Mouse (Mus musculus) midbrain, embryonic 10.5 days (tissue): ENCODE results near the gene Tmem235. TPM values are rescaled to one million over a fixed set of nuclear protein-coding genes. Genes with fewer than 3 reads are reported as not detected.

Experiments used
- DNase-seq: peaks from one replicate; pipeline ENCODE4 v3.0.0-alpha.2; 2017; ENCODE audit warnings: low spot score
- H3K27ac ChIP-seq: fragments of 300-500 bp; sonication (generic); replicated peaks from 2 replicates; pipeline ENCODE4 v1.5.1; 2016; ENCODE audit warnings: mild to moderate bottlenecking
- H3K27me3 ChIP-seq: fragments of 300-500 bp; sonication (generic); 2 replicates; pipeline ENCODE4 v1.6.1; 2016; ENCODE audit warnings: low read depth, mild to moderate bottlenecking; ENCODE audit not compliant: poor library complexity, severe bottlenecking
- H3K36me3 ChIP-seq: fragments of 300-500 bp; sonication (generic); 2 replicates; pipeline ENCODE4 v1.6.1; 2016; ENCODE audit warnings: mild to moderate bottlenecking, moderate library complexity
- H3K4me1 ChIP-seq: fragments of 300-500 bp; sonication (generic); 2 replicates; pipeline ENCODE4 v1.6.1; 2016
- H3K4me3 ChIP-seq: fragments of 300-500 bp; sonication (generic); 2 replicates; pipeline ENCODE4 v1.5.1; 2016; ENCODE audit warnings: mild to moderate bottlenecking, moderate library complexity
- H3K9me3 ChIP-seq: fragments of 300-500 bp; sonication (generic); replicated peaks from 2 replicates; pipeline ENCODE4 v1.6.1; 2016; ENCODE audit warnings: mild to moderate bottlenecking
- WGBS: fragments of 180-500 bp; shearing (Covaris S2); methylation state at CpG from one replicate; pipeline ENCODE4 v1.1.7; 2016; 5-methylcytosine and 5-hydroxymethylcytosine counted together
- polyA plus RNA-seq: library from polyadenylated mRNA; unstranded; fragments of >200 nt; fragmentation: Nextera tagmentation; extraction: Ambion mirVana; gene quantifications from 2 replicates; pipeline ENCODE4 v1.2.1, GENCODE M21; 2016

The Tmem235 gene
- polyA plus RNA-seq, 1 experiment from 2014 or later = not detected

DNA sequence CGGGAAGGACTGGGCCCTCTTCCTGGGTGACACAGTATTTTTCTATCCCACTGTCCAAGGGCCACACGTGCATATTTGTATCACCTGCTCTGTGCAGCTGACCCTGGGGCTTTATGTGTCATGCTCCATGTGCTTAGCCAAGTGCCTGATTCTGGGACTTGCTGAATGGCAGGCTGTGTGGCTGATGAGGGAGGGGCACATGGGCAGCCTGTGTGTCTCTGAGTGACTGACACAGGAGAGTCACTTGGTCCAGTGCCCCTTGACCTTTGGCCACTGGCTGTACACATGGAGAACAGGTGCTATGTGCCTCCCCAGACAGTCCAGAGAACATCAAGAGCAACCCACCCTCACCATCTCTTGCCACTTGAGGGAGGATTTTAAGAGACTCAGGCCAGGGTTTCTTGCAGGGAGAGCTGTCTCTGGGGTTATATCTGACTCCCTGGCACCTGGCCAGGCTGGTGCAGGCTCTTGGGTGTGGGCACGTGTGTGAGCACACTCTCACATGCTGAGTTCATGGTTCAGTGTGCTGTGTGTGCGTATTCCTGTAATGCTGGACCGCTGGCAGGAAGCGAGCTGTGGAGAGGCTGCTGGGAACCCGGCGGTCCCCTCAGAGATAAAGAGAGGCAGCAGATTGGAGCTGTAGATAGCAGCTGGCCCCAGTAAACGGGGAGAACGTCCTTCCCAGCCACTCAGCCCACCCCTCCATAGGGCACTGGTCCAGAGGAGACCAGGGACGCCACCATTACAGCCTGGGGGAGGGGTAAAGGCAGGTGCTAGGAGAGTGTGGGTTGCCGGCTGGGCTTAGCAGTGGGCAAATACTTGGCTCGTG is 17.6 kb downstream of the Tmem235 start:
- no peaks in the 10 kb centered on the region for H3K9me3 ChIP-seq
- H3K36me3 ChIP-seq = no peaks in the 10 kb centered on the region
- H3K4me3 ChIP-seq = 0 out of 2 replicates have a peak overlapping the region, but pooled peaks have one; percentile 16
- peaks cover 62% of the 10 kb centered on the region for H3K4me1 ChIP-seq
- H3K27ac ChIP-seq = peak overlapping the region; percentile 68
- peaks cover 45% of the 10 kb centered on the region for H3K27me3 ChIP-seq
- WGBS = 46% methylated on average over 13 of the region's 13 CpGs
- DNase-seq = no peak

- H3K27ac ChIP-seq = peak overlapping the region; percentile 68
- DNase-seq = no peak
- no peaks in the 10 kb centered on the region for H3K9me3 ChIP-seq
- WGBS = 41% methylated on average over 8 of the region's 8 CpGs
- H3K27me3 ChIP-seq = peaks cover 48% of the 10 kb centered on the region
- no peaks in the 10 kb centered on the region for H3K36me3 ChIP-seq
- H3K4me1 ChIP-seq = peaks cover 61% of the 10 kb centered on the region
- H3K4me3 ChIP-seq = 0 out of 2 replicates have a peak overlapping the region, but pooled peaks have one; percentile 16
Observed at GRCm38 (mm10) chr11:117878892-117879291, 18.3 kb downstream of the Tmem235 start.

- DNase-seq = no peak
- H3K27ac ChIP-seq = no peak overlapping the region
- no peaks in the 10 kb centered on the region for H3K9me3 ChIP-seq
- H3K4me3 ChIP-seq = no peak overlapping the region
- H3K36me3 ChIP-seq = no peaks in the 10 kb centered on the region
- H3K4me1 ChIP-seq = peaks cover 61% of the 10 kb centered on the region
- peaks cover 56% of the 10 kb centered on the region for H3K27me3 ChIP-seq
- 80% methylated on average over 6 of the region's 6 CpGs for whole genome bisulfite sequencing
Observed at GRCm38 (mm10) chr11:117879676-117880075, 19.1 kb downstream of the Tmem235 start.

GRCm38 (mm10) chr11:117880336-117880976 is 19.9 kb downstream of the Tmem235 start:
- DNase-seq = no peak
- 88% methylated on average over 9 of the region's 9 CpGs for WGBS
- Histone ChIP-seq H3K4me1 (peaks cover 54% of the 10 kb centered on the region), H3K9me3 (no peaks in the 10 kb centered on the region), H3K36me3 (no peaks in the 10 kb centered on the region), H3K27me3 (peaks cover 56% of the 10 kb centered on the region), H3K4me3 (no peak overlapping the region), H3K27ac (no peak overlapping the region)

DNA sequence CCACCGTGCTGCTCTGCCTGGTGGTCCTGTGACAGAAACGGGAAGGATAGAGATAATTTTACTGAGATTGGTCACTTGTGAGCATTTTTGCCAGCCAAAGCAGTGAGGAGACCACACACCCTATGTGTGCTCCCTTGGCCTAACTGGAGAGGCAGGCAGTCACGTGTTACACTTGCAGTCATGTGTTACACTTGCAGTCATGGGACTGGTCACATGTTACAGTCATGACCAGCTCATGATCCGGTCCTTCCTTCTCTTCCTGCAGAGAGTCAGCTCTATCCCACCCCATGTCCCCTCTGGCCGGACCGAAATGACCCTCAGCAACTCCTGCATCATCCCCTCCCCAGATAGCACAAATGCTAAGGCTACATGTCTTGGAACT is 20.4 kb downstream of the Tmem235 start:
- Histone ChIP-seq H3K27ac (no peak overlapping the region), H3K27me3 (peaks cover 53% of the 10 kb centered on the region), H3K4me1 (peaks cover 49% of the 10 kb centered on the region), H3K9me3 (no peaks in the 10 kb centered on the region), H3K36me3 (no peaks in the 10 kb centered on the region), H3K4me3 (no peak overlapping the region)
- DNase-seq = no peak
- 85% methylated on average over 6 of the region's 6 CpGs for WGBS

DNA sequence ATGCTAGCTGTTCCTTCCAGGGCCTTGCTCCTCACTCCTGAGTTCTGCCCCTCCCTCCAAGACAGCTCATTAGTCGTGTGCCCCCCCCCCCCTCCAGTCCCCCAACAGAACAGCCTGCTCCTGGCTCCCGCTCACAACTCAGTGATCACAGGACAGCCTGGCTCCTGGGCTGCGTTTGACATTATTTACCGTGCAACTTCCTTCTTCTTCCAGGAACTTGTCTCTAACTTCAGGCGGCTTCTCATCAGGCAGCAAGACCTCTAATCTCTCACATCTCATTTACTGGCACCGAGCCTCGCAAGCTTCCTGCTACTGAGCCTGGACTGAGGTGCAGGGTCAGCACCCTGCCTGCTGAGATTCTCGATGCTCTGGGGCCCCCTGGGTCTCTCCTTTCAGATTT is 21.2 kb downstream of the Tmem235 start:
- Histone ChIP-seq H3K36me3 (no peaks in the 10 kb centered on the region), H3K27me3 (peaks cover 58% of the 10 kb centered on the region), H3K9me3 (no peaks in the 10 kb centered on the region), H3K27ac (peak overlapping the region; percentile 52; the same call in 1 of the 2 replicates), H3K4me3 (no peak overlapping the region), H3K4me1 (peaks cover 48% of the 10 kb centered on the region)
- 14% methylated on average over 8 of the region's 8 CpGs for WGBS
- DNase-seq = no peak

GRCm38 (mm10) chr11:117882208-117882607 is 21.7 kb downstream of the Tmem235 start:
- peak overlapping the region; percentile 52; the same call in 1 of the 2 replicates for H3K27ac ChIP-seq
- H3K4me1 ChIP-seq = peaks cover 48% of the 10 kb centered on the region

GRCm38 (mm10) chr11:117886000-117886399 is 25.4 kb downstream of the Tmem235 start:
- Histone ChIP-seq H3K27ac (no peak overlapping the region), H3K4me1 (peaks cover 58% of the 10 kb centered on the region), H3K4me3 (no peak overlapping the region), H3K9me3 (no peaks in the 10 kb centered on the region), H3K27me3 (peaks cover 77% of the 10 kb centered on the region), H3K36me3 (no peaks in the 10 kb centered on the region)
- 59% methylated on average over 5 of the region's 5 CpGs for WGBS
- DNase-seq = no peak

More at GRCm38 (mm10) chr11:117882208-117882607, 21.7 kb downstream of the Tmem235 start:
- Histone ChIP-seq H3K4me3 (no peak overlapping the region), H3K27me3 (peaks cover 62% of the 10 kb centered on the region), H3K36me3 (no peaks in the 10 kb centered on the region), H3K9me3 (no peaks in the 10 kb centered on the region)
- no peak for DNase-seq
- 73% methylated on average over 1 of the region's 1 CpGs for WGBS

- H3K4me3 ChIP-seq = peak overlapping the region; percentile 48
- no peaks in the 10 kb centered on the region for H3K36me3 ChIP-seq
- no peaks in the 10 kb centered on the region for H3K9me3 ChIP-seq
- peaks cover 83% of the 10 kb centered on the region for H3K27me3 ChIP-seq
- H3K27ac ChIP-seq = peak overlapping the region; percentile 80
- whole genome bisulfite sequencing = 9% methylated on average over 20 of the region's 20 CpGs
- peaks cover 40% of the 10 kb centered on the region for H3K4me1 ChIP-seq
- DNase-seq = peak; percentile 37
Observed at GRCm38 (mm10) chr11:117888168-117888852, 27.8 kb downstream of the Tmem235 start.

GRCm38 (mm10) chr11:117888853-117889822 is 28.6 kb downstream of the Tmem235 start:
- Histone ChIP-seq H3K36me3 (no peaks in the 10 kb centered on the region), H3K9me3 (no peaks in the 10 kb centered on the region), H3K4me1 (peaks cover 36% of the 10 kb centered on the region), H3K4me3 (peak overlapping the region; percentile 48), H3K27me3 (peaks cover 83% of the 10 kb centered on the region), H3K27ac (peak overlapping the region; percentile 80)
- WGBS = 1% methylated on average over 33 of the region's 33 CpGs
- peak; percentile 60 for DNase-seq

- no peaks in the 10 kb centered on the region for H3K9me3 ChIP-seq
- no peaks in the 10 kb centered on the region for H3K36me3 ChIP-seq
- WGBS = 2% methylated on average over 11 of the region's 11 CpGs
- H3K4me3 ChIP-seq = peak overlapping the region; percentile 48
- H3K27ac ChIP-seq = peak overlapping the region; percentile 80
- H3K4me1 ChIP-seq = peaks cover 36% of the 10 kb centered on the region
- DNase-seq = peak; percentile 41
- peaks cover 75% of the 10 kb centered on the region for H3K27me3 ChIP-seq
Observed at GRCm38 (mm10) chr11:117889887-117890340, 29.4 kb downstream of the Tmem235 start.
